Mouse (Mus musculus) heart, embryonic 16.5 days (tissue): ENCODE results near the gene Zfp78. TPM values are rescaled to one million over a fixed set of nuclear protein-coding genes. Genes with fewer than 3 reads are reported as not detected.

Source experiments
- ATAC-seq: fragments of 200-750 bp; cut with Nextera tagmentation; replicated peaks from 2 replicates; pipeline ENCODE4 v1.8.0; 2017; ENCODE audit warnings: moderate number of reproducible peaks; ENCODE audit not compliant: insufficient read depth, low FRiP score; ENCODE audit errors: extremely low read depth
- H3K27ac ChIP-seq: fragments of 300-500 bp; sonication (generic); 2 replicates; pipeline ENCODE4 v1.5.1; 2014; ENCODE audit warnings: mild to moderate bottlenecking, low read length, control low read depth, moderate library complexity
- H3K27me3 ChIP-seq: fragments of 300-500 bp; sonication (generic); 2 replicates; pipeline ENCODE4 v1.6.1; 2014; ENCODE audit warnings: low read length, mixed read lengths; ENCODE audit not compliant: control insufficient read depth, insufficient read depth
- H3K36me3 ChIP-seq: fragments of 300-500 bp; sonication (generic); 2 replicates; pipeline ENCODE4 v1.6.1; 2014; ENCODE audit not compliant: control insufficient read depth, insufficient read depth
- H3K4me1 ChIP-seq: fragments of 300-500 bp; sonication (generic); 2 replicates; pipeline ENCODE4 v1.6.1; 2014; ENCODE audit warnings: low read length, mixed read lengths; ENCODE audit not compliant: control insufficient read depth, insufficient read depth
- H3K4me2 ChIP-seq: fragments of 300-500 bp; sonication (generic); 2 replicates; pipeline ENCODE4 v1.6.1; 2014; ENCODE audit warnings: low read depth, mild to moderate bottlenecking, control low read depth, low read length
- H3K4me3 ChIP-seq: fragments of 300-500 bp; sonication (generic); 2 replicates; pipeline ENCODE4 v1.5.1; 2014; ENCODE audit warnings: mild to moderate bottlenecking, control low read depth, low read length
- H3K9ac ChIP-seq: fragments of 300-500 bp; sonication (generic); 2 replicates; pipeline ENCODE4 v1.6.1; 2014; ENCODE audit warnings: low read length, control low read depth
- H3K9me3 ChIP-seq: fragments of 300-500 bp; sonication (generic); replicated peaks from 2 replicates; pipeline ENCODE4 v1.6.1; 2016; ENCODE audit warnings: low read length; ENCODE audit not compliant: control insufficient read depth
- WGBS: fragments of 180-500 bp; shearing (Covaris S2); extraction: QIAGEN DNeasy Blood & Tissue Kit; methylation state at CpG from one replicate; pipeline ENCODE4 v1.1.7; 2014; 5-methylcytosine and 5-hydroxymethylcytosine counted together
- polyA plus RNA-seq: library from polyadenylated mRNA; unstranded; fragments of >200 nt; fragmentation: Nextera tagmentation; extraction: Ambion mirVana; gene quantifications from 2 replicates; pipeline ENCODE4 v1.2.1, GENCODE M21; 2015

Zfp78 gene
- polyA plus RNA-seq = 1.0 and 1.8 TPM in 2 replicates

DNA sequence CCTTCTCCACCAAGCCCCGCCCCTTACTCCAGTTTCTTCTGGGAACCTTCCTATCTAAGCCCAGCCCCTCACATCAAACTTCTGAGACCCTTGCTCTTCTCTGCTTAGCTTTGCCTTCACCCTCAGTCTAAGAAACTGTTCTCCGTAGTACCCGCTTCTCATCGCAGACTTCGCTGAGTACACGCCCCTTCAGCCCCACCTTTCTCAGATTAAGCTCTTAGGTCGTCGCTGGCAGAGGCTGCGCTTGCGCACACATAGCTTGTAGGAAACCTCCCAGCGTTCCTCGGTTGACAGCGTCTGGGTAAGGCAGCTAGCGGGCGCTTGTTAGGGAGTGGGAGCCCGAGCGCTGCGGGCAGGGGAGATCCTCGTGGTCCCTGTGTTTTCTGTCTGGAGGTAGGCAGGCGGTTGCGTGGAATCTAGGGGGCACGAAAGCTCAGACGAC lies at the start of gene Zfp78:
TSS of gene Zfp78 (plus strand) at position 234 of the 442 bp plus-strand sequence.
- Histone ChIP-seq H3K9me3 (no peaks in the 10 kb centered on the region), H3K9ac (peak within 1 kb of the TSS; percentile 83), H3K4me2 (peak within 1 kb of the TSS; percentile 85), H3K27me3 (no peaks in the 10 kb centered on the region), H3K4me1 (peaks cover 8% of the 10 kb centered on the region), H3K36me3 (no peaks in the 10 kb centered on the region), H3K4me3 (peak within 1 kb of the TSS; percentile 68), H3K27ac (peak within 1 kb of the TSS; percentile 89)
- WGBS = under 1% methylated on average over 23 of the region's 23 CpGs
- peak; percentile 78 for ATAC-seq

DNA sequence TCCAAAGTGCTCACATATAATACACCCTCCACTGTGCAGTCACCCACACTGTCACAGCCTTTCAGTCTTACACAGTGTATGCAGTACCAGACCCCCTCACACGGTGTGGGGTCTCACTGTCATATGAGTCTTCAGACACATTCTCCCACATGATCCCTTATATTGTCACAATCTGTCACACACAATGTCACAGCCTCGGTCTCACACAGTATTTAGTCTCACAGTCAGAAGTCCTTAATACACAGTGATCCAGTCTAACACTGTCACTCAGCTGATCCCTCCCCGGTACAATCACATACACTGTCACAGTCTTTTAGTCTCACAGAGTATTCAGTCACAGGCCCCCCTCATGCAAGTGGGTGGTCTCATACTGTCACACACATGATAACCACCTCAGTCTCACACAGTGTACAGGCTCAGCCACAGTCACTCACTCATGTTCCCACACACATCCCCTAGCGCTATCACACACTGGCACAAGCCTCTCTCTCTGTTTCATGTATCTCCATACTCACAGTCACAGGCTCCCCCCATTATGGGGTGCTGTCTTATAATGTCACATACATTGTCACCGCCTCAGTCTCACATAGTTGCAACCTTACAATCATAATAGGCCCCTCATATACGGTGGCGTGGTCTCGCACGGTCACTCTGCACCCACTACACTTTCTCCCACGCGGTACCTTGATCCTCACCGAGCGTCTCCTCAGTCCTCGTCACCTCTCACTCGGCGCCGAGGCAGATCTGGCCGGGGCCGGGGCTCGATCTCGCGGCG lies 32.4 kb upstream of the Zfp78 start:
- peak; percentile 71 for ATAC-seq
- Histone ChIP-seq H3K4me1 (peaks cover 6% of the 10 kb centered on the region), H3K36me3 (no peaks in the 10 kb centered on the region), H3K9ac (peak overlapping the region; percentile 81), H3K9me3 (no peaks in the 10 kb centered on the region), H3K4me3 (peak overlapping the region; percentile 68), H3K27me3 (no peaks in the 10 kb centered on the region), H3K4me2 (peak overlapping the region; percentile 64), H3K27ac (peak overlapping the region; percentile 71; the same call in 1 of the 2 replicates)
- WGBS = 14% methylated on average over 23 of the region's 23 CpGs

DNA sequence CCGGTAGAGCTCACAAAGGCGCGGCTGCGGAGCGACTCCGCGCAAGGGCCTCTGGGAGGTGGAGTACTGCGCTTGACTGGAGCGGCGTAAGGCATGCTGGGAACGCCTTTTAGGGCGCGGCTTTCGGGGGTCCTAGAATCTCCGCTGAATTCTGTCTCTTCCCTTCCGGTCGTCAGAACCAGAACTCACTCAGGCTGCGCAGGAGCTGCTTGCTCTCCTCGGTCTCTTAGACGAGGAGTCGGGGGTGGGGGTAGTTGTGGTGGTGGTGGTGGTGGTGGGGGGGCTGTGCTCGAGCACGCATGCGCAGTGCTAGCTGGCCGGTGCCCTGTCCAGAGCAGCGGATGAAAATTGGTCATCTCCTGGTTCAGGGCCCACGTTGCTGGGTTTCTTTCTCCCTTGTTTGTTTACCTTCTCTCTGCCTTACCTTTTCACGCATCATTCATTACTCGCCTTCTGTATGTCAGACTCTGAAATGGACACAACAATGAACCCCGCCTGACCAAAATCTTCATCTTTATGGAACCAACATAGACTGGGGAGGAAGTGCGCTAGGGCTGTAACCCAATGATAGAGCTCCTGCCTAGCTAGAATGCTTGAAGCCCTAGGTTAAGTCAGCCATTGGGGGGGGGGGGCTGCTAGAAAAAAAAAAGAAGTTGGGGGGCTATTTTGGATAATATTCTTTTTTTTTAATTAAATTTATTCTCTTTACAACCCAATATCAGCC lies 31.7 kb upstream of the Zfp78 start, which contains the start of gene Zfp583:
TSS of gene Zfp583 (minus strand) at position 53 of the 724 bp plus-strand sequence.
- Histone ChIP-seq H3K4me2 (peak within 1 kb of the TSS; percentile 64), H3K27me3 (no peaks in the 10 kb centered on the region), H3K27ac (peak within 1 kb of the TSS; percentile 71), H3K4me3 (peak within 1 kb of the TSS; percentile 68), H3K36me3 (no peaks in the 10 kb centered on the region), H3K9ac (peak within 1 kb of the TSS; percentile 81), H3K4me1 (peaks cover 6% of the 10 kb centered on the region), H3K9me3 (no peaks in the 10 kb centered on the region)
- peak; percentile 92 for ATAC-seq
- WGBS = 5% methylated on average over 31 of the region's 31 CpGs

DNA sequence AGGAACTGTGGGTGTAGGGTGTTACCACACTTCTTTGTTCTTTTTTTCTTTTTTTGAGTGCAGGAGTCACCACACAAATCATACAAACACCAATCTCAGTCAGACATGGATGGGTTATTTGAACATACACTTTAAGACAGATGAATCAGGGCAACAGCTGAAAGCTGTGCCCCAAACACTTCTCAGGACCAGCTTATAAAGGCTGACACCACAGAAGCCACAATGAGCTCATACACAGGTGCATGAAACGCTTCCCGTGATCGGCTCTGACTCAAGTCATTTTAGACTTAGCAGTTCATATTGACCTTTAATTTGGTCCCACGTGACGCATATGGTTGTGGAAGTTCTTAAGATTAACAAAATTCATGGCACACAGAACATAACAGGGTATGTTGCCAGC lies 23.2 kb upstream of the Zfp78 start:
- WGBS = 71% methylated on average over 5 of the region's 5 CpGs

DNA sequence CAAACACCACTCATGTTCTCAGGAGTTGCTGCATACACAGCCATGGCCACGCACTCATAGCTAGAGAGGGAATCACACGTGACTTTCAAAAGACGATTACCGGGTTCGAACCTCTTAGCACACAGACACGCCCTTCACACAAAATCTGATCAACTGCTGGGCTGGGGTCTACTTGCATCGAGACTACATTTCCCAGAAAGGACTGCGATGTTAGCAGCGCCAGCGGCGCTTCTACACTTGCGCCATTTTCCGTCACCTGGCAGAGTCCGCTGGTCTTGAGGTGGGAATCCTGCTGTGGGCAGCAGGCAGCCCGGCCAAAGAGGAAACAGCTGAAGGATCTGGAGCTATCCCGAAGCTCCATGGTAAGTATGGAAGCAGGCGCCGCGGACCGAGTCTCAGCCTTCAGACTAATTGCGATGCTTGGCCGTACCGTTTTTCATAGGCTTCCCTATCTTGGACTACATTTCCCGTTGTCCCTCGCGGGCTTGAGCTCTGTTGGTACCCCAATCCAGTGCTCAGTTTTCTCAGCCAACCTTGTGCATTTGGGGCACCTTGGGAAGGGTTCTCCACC lies 19.5 kb upstream of the Zfp78 start, which contains the start of gene Gm3854:
TSS of gene Gm3854 (plus strand) at position 259 of the 571 bp plus-strand sequence.
- Histone ChIP-seq H3K4me2 (peak within 1 kb of the TSS; percentile 73), H3K4me1 (no peaks in the 10 kb centered on the region), H3K4me3 (peak within 1 kb of the TSS; percentile 62), H3K36me3 (no peaks in the 10 kb centered on the region), H3K9ac (peak within 1 kb of the TSS; percentile 70), H3K27ac (no peak within 1 kb of the TSS), H3K27me3 (no peaks in the 10 kb centered on the region), H3K9me3 (no peaks in the 10 kb centered on the region)
- peak; percentile 84 for ATAC-seq
- WGBS = under 1% methylated on average over 26 of the region's 26 CpGs

More for the DNA sequence above, 23.2 kb upstream of the Zfp78 start:
- no peak for ATAC-seq
- no peak overlapping the region for H3K9ac ChIP-seq
- no peaks in the 10 kb centered on the region for H3K4me1 ChIP-seq
- H3K9me3 ChIP-seq = no peaks in the 10 kb centered on the region
- no peaks in the 10 kb centered on the region for H3K36me3 ChIP-seq
- H3K4me3 ChIP-seq = no peak overlapping the region
- H3K27ac ChIP-seq = no peak overlapping the region
- no peaks in the 10 kb centered on the region for H3K27me3 ChIP-seq
- H3K4me2 ChIP-seq = no peak overlapping the region

DNA sequence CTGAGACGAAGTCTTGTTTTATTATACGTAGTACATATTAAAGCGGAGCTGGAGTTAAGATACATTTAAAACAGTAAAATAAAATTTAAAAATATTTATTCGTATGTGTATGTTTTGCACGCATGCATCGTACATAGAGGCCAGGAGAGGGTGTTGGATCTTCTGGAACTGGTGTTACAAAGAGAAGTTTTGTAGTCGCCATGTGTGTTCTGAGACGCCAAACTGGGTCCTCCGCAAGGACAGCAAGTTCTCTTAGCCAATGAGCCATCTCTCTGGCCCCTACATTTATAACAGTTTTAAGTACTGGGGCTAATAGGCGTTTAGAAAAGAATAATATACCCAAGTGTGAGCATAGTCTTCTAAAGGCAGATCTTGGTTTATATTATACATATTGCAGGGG lies 19.0 kb upstream of the Zfp78 start:
- no peak overlapping the region for H3K9ac ChIP-seq
- H3K4me3 ChIP-seq = peak overlapping the region; percentile 62
- WGBS = 29% methylated on average over 10 of the region's 10 CpGs
- peak overlapping the region; percentile 73 for H3K4me2 ChIP-seq
- no peaks in the 10 kb centered on the region for H3K36me3 ChIP-seq
- H3K9me3 ChIP-seq = no peaks in the 10 kb centered on the region
- no peak overlapping the region for H3K27ac ChIP-seq
- H3K4me1 ChIP-seq = no peaks in the 10 kb centered on the region
- ATAC-seq = no peak
- no peaks in the 10 kb centered on the region for H3K27me3 ChIP-seq

DNA sequence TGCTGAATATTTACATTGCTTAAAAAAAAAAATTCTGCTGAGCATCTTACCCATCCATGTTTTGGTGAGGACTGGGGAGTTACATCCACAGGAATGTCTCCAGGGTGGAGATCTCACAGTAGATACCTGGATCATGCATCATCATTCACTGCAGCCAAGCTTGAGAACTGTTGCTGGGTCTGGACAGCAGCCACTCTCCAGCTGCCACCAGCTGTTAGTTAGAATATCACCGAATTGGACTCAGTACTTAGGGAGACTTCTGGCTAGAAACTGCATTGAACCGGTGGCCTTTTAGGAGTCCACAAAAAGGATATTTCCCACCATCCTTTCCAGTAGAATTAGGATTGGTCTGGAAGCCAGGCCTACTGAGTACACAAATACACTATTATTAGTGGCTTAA lies 5.0 kb upstream of the Zfp78 start:
- Histone ChIP-seq H3K9ac (no peak overlapping the region), H3K4me2 (no peak overlapping the region), H3K27me3 (no peaks in the 10 kb centered on the region), H3K27ac (no peak overlapping the region), H3K9me3 (no peaks in the 10 kb centered on the region), H3K36me3 (peaks cover 5% of the 10 kb centered on the region; the same call in 1 of the 2 replicates), H3K4me3 (no peak overlapping the region), H3K4me1 (0 out of 2 replicates have a peak, but pooled peaks cover 2% of the 10 kb centered on the region)
- WGBS = 53% methylated on average over 2 of the region's 2 CpGs
- no peak for ATAC-seq

DNA sequence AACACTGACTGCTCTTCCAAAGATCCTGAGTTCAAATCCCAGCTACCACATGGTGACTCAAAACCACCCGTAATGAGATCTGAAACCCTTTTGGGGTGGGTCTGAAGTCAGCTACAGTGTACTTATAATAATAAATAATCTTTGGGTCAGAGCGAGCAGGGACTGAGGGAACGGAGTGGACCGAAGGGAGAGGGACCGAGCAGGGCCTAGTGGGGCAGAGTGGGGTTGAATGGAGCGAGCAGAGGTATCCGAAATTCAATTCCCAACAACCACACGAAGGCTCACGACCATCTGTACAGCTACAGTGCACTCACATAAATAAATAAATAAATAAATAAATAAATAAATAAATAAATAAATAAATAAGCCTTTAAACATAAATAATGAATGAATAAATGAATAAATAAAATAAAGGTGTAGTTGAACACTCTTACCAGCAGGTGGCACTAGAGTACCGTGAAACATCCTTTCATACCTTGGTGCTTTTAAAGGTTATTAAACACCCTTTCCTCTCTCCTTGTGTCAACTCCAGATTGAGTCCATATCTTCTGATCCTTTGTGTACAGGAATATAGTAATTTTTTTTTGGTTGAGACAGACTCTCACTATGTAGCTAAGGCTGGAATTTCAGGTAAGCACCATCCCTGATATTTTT lies 4.0 kb upstream of the Zfp78 start:
- Histone ChIP-seq H3K4me2 (no peak overlapping the region), H3K36me3 (peaks cover under 1% of the 10 kb centered on the region; the same call in 1 of the 2 replicates), H3K9ac (no peak overlapping the region), H3K4me3 (no peak overlapping the region), H3K4me1 (peaks cover 7% of the 10 kb centered on the region), H3K27ac (no peak overlapping the region), H3K9me3 (no peaks in the 10 kb centered on the region), H3K27me3 (no peaks in the 10 kb centered on the region)
- ATAC-seq = no peak
- WGBS = 52% methylated on average over 10 of the region's 10 CpGs
